Mouse (Mus musculus) brain, adult 2 months (tissue): Measurements from ENCODE around the gene 4921517D22Rik.

Experiments used
- DNase-seq: peaks from one replicate; pipeline ENCODE4 v3.0.0; 2011; ENCODE audit warnings: low read depth, low spot score

The 4921517D22Rik gene

DNA sequence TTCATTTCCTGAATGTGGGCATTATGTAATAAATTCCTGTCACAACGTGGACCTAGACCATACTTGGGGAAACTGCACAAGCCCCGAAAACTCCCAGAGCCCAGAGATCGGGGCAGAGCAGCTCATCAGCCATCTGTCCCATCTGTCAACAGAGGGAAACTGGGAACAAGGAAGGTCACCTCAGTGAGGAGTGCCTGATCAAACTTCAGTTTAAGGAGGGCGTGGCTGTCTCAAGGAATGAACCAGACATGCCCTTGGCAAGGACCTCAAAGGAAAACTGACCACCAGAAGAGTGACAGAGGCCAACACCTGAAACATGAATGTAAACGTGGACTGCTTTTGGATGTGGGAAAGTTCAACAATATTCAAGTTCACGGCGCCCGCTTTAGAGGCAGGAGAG lies 32.5 kb downstream of the 4921517D22Rik start:
- DNase-seq, result no peak

DNA sequence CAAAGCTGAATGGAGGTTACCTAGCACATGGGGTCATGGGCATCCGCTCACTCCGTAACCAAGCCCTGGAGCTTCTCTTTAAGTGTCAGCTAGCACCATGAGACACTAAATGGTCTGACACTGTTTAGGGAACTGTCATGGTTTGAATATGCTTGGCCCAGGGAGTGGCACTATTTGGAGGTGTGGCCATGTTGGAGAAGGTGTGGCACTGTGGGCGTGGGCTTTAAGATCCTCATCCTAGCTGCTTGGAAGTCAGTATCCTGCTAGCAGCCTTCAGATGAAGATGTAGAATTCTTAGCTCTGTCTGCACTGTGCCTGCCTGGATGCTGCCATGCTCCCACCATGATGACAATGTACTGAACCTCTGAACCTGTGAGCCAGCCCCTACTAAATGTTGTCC lies 33.5 kb downstream of the 4921517D22Rik start:
- no peak for DNase-seq

DNA sequence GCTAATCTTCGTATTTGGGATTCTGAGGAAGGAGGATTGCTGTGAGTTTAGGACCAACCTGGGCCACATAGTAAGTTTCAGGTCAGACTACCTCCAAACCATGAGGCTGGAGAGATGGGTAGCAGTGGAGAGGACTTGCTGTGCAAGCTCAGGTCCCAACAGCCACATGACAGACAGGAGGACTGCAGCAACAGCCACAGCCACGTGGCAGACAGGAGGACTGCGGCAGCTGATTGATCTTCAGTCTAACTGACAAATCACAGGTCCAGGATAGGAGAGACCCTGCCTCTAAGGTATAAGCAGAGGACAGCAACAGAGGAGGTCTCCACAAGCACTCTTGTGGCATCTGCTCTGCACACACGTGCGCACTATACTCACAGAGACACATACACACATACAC lies 36.1 kb downstream of the 4921517D22Rik start:
- no peak for DNase-seq

DNA sequence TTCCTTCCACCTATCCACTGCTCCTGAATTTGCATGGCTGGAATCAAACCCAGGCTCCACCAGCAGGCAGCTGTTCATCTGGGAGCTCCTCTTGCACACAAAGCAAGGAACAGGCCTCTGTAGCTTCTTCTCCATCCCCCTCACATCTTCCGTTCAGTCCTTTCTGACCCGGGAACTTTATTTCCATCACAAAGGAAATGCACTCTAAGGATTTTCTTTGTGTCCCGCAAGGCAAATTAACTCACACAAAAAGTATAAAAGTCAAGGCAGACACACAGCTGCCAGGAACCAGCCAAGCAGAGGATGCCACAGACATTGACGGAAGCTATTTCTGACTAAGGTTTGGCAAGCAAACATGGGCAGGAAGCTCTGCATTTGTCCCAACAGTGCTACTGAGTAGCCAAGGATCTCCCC lies 36.9 kb downstream of the 4921517D22Rik start:
- peak; percentile 59 for DNase-seq

DNA sequence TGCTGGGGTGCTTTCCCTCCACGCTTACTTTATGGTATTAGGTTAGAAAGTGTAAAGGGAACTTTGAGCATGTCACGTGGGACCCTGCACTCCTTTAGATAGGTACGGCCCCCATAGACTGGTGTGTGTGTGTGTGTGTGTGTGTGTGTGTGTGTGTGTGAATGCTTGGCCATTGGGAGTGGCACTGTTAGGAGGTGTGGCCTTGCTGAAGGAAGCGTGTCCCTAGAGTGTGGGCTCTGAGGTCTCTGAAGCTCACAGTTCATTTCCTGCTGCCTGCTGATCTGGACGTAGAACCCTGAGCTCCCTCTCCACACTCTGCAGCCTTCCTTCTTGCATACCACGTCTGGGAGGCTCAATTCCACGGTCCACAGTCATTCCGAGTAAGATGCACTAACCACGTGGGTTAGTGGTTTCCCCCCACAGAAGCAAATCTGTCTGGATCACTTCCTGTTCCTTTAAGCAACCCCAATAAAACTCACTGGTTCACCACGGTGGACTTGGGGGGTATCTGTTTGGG lies 37.5 kb downstream of the 4921517D22Rik start:
- DNase-seq, result peak; percentile 64

DNA sequence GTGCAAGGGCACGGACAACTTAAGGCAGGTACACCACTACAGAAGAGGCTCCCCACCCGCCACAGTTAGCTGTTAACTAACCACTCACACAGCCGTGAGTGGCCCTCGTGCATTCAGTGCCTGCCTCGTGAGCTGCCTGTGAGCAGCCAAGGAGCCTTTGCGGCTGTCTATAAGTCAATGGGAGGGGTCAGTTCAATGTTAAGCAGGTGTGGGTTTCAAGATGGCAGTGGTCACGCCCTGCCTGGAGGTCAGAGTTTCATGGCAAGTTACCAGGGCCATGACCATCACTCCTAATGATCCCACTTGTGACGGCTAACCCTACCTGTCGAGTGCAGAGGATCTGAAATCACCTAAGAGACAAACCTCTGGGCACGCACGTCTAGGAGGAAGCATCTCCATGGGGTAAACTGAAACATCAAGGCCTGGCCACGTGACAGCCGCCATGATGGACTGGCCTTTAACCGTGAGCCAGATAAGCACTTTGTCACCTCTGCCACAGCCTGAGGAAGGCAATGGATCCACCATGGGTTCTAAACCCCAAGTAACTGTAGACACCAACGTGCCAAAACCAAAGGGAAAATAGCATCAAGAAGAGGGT lies 38.1 kb downstream of the 4921517D22Rik start:
- no peak for DNase-seq

DNA sequence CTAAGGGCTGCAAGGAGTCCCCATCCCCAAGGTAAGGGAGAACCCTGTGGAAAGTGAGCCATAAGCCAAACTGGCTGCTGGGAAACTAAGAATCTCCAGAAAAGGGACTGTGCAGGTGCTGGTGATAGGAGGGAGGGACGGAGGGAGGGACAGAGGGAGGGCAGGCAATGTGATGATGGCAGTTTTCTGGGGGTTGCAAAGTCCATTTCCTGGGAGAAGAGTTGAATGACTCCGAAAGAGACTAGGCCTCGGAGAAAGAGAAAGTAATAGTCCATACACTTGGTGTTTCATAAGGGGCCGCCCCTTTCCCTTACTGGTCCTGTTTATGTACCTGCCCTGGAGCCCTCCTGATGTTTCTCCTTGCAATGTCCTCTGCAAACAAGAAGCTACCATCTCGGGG lies 39.4 kb downstream of the 4921517D22Rik start:
- DNase-seq, result no peak

DNA sequence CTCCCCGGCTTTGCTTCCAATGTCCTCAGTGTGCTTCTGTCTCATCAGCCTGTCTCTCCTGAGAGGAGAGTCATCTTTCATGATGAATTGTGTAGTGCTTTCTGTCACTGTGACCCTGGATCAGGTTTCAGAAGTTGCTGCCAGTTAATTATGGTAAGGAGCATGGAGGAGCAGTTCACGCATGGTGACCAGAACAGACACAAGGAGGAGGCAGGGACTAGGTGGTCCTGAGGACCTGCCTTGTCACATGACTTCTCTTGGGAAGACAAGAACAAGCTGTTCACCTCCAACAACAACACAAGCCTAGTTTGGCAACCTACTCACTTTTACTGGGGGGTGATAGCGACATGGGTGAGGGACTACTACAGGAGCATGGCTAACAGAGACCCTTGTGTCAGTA lies 40.8 kb downstream of the 4921517D22Rik start:
- DNase-seq, result no peak

DNA sequence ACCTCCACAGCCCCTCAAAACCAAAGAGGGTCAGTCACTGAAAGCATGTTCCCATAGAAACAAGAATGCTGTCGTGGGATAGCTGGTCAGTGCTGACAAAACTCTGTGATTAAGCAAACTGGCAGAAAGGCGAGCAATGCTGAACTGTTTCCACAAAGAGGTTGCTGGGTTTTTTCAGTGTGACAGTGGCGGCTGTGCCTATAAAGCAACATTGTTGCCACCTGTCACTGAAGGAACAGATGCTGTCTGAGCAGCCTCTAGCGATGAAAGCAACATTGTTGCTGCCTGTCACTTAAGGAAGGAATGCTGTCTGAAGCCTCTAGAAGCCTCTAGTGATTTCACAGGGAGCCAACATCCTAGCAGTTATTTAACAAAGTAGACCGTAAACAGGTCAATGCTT lies 41.3 kb downstream of the 4921517D22Rik start:
- peak; percentile 80 for DNase-seq

DNA sequence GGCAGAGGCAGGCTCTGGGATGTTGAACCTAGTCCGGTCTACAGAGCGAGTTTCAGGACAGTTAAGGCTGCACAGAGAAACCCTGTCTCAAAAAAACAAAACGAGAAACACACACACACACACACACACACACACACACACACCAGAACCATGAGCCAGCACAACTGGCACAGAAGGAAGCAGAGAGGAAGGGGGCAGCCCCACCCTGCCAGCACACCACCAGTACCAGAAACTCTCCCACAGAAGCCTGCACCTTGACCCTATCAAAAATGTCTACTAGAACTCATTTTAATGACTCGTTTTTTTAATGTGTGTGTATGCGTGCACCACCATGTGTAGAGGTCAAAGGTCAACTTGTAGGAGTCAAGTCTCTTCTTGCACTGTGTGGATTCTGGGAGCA lies 44.1 kb downstream of the 4921517D22Rik start:
- DNase-seq, result no peak

DNA sequence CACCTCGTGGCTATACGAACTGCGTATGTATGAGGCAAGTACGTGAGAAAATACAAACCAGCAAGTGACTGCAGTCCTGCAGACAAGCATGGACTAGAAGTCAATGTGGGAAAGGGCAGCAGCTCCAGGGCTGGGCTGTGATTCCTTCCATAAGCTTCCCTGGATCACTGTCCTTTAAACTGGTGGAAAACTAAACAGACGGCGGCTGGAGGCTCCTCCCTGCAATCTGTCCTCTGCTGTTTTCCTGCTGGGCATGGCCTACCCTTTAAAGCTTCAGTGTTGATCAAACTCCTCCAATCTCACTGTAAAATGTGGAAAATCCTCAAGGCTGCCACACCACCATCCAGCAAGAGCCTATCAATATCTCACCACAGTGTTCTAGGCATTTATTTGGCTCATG lies 45.3 kb downstream of the 4921517D22Rik start:
- peak; percentile 91 for DNase-seq

DNA sequence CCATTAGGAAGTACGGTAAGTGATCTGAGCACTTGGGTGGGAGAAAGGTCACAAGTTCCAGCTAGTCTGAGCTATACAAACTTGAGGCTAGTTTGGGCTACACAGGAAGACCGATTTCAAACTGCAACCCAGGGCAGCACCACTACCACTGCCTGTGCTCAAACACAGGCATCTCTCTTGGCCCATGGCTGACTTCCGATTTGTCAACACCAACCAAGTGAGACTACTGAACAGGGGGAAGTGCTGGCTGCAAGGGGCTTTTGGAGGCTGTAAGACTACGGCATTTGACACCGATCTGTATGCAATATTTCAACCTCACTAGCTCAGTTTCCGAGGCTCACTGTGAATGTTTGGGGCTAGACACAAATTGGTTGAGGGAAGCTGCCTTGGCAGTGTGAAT lies 46.4 kb downstream of the 4921517D22Rik start:
- no peak for DNase-seq

DNA sequence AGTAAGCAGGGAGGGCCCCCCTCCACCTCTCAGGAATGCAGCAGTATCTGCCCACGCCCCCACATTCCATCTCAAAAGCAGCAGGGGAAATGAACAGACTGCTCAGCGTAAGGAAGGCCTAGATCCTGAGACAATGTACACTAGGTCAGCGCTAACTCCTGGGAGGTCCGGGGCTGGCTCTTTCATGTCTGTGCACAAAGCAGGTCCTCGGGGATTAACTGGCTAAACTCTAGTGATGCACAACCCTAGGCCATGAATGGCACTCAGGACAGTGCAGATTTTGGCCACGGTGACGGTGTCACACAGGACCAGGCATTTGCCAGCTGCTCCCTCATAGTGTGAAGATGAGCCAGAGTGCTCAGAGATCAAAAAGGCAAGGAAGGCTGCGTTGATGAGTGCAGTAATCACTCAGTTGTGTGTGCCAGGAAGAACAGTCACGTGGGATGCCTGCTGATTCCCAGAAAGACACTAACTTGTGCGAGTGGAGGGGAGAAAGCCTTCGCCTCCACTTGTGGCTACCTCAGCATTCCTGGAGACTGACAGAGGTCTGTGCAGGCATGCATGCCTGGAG lies 47.1 kb downstream of the 4921517D22Rik start:
- peak; percentile 60 for DNase-seq

DNA sequence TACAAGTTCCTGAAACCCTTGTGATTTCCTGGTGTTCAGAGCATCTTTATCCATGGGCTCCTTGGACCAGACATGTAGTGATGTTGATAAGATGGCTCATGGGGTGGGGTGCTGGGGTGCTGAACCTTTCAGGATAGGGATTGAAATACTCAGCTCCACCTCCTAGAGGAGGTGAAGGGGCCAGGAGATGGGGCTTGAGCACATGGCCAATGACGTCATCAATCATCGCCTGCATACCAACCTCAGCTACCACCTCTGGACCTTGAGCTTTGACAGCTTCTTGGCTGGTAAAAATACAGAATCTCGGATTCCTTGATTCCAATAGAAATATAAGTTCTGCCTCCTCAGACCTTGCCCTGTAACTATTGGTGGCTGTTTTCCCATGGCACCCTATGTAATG lies 48.4 kb downstream of the 4921517D22Rik start:
- DNase-seq, result no peak

DNA sequence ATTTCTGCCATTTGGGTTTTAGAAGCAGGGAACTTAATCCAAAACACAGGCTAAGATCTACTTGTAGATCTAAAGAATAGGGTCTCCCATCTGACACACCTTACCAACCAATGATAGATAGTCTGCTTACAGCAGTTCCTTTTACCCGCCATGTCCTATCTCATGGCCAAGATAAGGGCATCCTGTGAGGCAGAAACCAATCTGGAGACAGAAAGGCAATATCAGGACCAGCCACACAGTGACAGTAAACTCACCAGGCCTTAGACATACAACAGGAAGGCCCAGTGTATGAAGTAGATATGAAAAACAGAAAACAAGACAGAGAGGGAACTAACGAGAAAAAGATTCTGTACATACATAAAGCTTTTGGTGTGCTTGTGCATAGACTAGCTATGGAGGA lies 51.1 kb downstream of the 4921517D22Rik start:
- DNase-seq, result no peak

DNA sequence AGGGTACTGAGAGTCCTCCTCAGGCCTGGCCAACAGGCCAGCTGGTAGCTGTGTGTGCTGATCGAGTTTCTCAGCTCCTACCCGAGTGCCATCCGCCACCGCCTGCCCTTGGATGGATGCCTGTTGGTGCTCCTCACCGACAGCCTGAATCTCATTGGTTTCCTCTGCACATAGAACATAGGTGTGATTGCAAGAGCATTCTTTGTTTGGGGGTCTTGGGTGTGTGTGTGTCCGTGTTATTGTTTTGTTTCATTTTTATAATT lies 53.8 kb downstream of the 4921517D22Rik start:
- DNase-seq, result peak; percentile 96

DNA sequence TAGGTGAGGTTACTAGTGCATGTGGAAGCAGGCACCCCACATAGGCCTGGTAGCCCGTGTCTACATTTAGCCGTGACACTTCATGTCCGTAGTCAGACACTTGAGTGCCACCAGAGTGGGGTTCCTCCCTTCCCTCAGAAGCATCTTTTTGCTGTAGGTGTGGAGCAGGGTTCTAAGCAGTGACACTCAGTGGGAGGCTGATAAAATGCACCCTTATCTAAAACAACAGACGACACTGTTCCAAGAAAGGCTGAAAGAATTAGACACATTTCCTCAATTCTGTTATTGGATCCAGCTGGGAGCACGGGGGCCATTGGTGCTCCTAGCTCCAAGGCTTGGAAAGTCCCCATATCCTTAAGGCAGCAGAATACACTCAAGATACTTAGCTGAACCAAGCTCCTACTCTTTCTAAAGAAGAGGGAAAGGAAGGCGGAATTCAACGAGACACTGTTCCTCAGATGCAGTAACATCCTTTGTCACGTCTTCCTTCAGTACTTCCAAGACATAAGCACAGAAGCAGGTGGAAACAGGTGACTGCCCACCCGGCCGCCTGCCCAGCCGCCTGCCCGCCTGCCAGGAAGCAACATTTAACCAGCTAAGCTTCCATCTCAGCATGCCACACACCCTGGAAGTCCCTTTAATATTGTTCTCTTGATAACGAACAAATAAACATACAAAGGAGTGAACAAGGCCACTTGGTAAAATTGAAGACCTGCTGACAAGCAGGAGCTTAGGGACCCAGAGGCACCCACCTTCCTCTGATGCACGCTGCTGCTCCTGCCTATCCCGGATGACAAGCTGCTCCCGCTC lies 54.3 kb downstream of the 4921517D22Rik start:
- DNase-seq, result no peak

DNA sequence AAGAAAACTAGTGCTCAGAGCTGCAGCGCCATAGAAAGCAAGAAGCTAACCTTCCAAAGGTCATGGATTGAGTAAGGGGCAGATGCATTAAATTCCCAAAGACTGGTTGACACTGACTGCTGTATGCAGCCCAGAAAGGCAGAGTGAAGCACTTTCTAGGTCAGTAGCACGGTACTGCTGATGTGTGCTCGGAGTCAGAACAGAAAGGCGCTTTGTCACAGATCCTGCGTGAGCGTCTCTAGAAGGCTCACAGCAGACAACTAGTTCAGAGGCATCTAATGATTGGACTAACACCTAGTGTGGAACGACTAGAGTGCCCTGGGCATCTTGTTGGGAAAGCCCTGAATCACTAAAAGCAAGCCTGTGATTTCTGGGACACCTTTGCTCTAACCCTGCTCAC lies 56.1 kb downstream of the 4921517D22Rik start:
- DNase-seq, result peak; percentile 50
